Mouse (Mus musculus): ENCODE data around the gene Cdh23. TPM values are rescaled to one million over a fixed set of nuclear protein-coding genes. Genes with fewer than 3 reads are reported as not detected.
A peak's percentile ranks its signal among the peaks of the same experiment; 100 is the strongest.

The Cdh23 gene
- polyA plus RNA-seq, 1 experiment from 2014 or later, result 0.25 TPM

DNA sequence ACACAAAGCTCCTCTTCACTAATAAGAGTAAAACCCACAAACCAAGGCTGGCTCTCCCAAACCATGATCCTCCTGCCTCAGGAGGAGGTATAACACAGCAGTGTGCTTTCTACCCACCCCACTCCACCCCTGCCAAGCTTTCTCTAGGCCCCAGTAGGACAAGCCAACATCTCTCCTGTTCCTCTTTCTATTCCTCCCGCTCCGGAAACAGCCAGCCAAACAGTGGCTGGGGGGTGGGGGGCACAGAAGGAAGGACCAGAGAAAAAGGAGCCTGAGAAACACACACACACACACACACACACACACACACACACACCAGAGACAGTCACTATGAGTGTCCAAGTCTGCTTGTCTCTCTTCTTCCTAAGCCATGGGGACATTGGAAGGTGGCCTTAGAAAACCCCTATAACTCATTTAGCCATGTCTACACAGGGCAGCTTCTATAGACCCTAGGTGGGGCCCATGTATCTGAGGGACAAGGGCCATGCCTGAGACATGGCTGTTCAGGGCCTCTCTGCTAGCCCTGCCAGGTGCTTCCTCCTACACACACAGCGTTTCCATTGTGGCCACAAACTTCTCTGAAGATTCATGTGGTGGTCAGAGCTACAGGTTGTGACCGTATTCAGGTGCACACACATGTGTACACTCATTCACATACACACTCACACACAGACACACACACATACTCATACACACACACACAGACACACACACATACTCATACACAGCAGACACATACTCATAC, 43.5 kb upstream of the Cdh23 start:
- ATAC-seq (replicated peaks; ENCODE audit: low FRiP score, low read depth) (no peak), DNase-seq (ENCODE audit: low spot score) (no peak)
- Histone ChIP-seq H3K36me3 (ENCODE audit: insufficient read depth, low read length) (0 out of 2 replicates have a peak, but pooled peaks cover 2% of the 10 kb centered on the region), H3K27me3 (ENCODE audit: insufficient read depth, low read length) (no peaks in the 10 kb centered on the region), H3K4me3 (replicated peaks; ENCODE audit: low read depth, low read length) (no peak overlapping the region), H3K4me1 (replicated peaks; ENCODE audit: insufficient read depth, low read length) (no peaks in the 10 kb centered on the region), H3K9ac (ENCODE audit: low read depth, low read length) (no peak overlapping the region), H3K27ac (no peak overlapping the region), H3K4me2 (ENCODE audit: low read length) (no peak overlapping the region), H3K9me3 (replicated peaks; ENCODE audit: low read length) (no peaks in the 10 kb centered on the region)
- 89% methylated on average over 4 of the region's 4 CpGs for WGBS
- TF ChIP-seq CTCF (IDR thresholded peaks at IDR 0.05; ENCODE audit: low read depth), result no peak

DNA sequence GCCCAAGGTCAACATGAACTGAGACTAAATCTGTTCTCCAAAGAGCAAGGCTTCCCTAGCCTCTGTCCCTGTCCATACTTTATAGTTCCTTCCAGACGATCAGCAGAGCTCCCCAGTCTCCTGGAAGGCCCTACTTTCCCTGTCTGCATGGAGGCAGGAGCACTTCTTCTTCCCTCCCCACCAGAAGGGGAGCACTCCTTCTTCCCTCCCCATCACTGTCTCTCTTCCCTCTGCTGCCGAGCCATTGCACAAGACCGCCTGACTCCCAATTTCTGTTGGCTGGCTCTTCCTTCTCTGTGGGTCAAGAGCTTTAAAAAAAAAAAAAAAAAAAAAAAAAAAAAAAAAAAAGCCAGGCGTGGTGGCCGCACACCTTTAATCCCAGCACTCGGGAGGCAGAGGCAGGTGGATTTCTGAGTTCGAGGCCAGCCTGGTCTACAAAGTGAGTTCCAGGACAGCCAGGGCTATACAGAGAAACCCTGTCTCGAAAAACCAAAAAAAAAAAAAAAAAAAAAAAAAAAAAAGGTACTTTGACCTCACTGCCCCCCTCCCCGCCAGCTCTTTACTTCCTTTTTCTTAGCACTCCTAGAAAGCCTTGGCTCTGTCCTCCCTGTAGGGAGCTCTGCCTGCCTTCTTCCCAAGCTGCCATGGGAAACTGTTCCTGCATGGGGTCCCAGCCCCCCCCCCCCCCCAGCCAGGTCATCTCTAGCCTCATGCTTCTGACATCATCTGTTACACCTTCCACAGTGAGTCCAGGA, 41.8 kb upstream of the Cdh23 start:
- Histone ChIP-seq H3K4me1 (replicated peaks; ENCODE audit: insufficient read depth, low read length) (peaks cover 4% of the 10 kb centered on the region; the same call in 1 of the 2 replicates), H3K9me3 (replicated peaks; ENCODE audit: low read length) (no peaks in the 10 kb centered on the region), H3K9ac (ENCODE audit: low read depth, low read length) (no peak overlapping the region), H3K27me3 (ENCODE audit: insufficient read depth, low read length) (no peaks in the 10 kb centered on the region), H3K36me3 (ENCODE audit: insufficient read depth, low read length) (0 out of 2 replicates have a peak, but pooled peaks cover 2% of the 10 kb centered on the region), H3K27ac (no peak overlapping the region), H3K4me2 (ENCODE audit: low read length) (no peak overlapping the region), H3K4me3 (replicated peaks; ENCODE audit: low read depth, low read length) (no peak overlapping the region)
- TF ChIP-seq CTCF (IDR thresholded peaks at IDR 0.05; ENCODE audit: low read depth), result no peak
- DNase-seq (ENCODE audit: low spot score), result peak; percentile 10
- no peak for ATAC-seq (replicated peaks; ENCODE audit: low FRiP score, low read depth)
- 74% methylated on average over 8 of the region's 9 CpGs for WGBS

DNA sequence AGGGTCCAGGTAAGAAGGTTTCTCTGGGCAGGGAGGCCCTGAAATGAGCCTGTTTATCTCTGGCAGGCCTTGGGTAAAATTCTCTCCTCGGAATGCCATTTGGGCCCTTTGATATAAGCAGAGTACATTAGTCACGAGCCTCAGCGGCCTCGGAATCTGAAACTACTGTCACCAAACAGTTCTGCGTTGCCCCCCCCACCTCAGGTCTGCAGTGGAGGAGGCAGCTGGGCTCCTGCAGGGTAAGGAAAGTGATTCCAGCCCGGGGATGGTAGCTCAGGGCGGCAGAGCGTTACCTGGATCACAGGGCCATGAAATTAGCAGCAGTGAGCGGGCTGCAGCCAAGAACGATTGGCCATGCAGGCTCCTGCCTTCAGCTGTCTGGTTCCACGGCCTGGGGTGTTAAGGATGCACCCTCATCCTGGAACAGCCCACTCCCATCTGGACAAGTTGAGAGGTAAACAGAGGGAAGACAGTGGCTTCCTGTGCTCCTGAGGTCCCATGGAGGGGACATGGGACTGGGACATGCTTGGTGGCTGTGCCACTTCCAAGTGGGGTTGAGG, 41.0 kb upstream of the Cdh23 start:
- TF ChIP-seq CTCF (IDR thresholded peaks at IDR 0.05; ENCODE audit: low read depth), result no peak
- H3K4me3 ChIP-seq (replicated peaks; ENCODE audit: low read depth, low read length), result no peak overlapping the region
- peaks cover 4% of the 10 kb centered on the region; the same call in 1 of the 2 replicates for H3K4me1 ChIP-seq (replicated peaks; ENCODE audit: insufficient read depth, low read length)
- H3K27me3 ChIP-seq (ENCODE audit: insufficient read depth, low read length), result no peaks in the 10 kb centered on the region
- peak; percentile 40; the same call in 1 of the 2 replicates for ATAC-seq (replicated peaks; ENCODE audit: low FRiP score, low read depth)
- H3K36me3 ChIP-seq (ENCODE audit: insufficient read depth, low read length), result 0 out of 2 replicates have a peak, but pooled peaks cover 2% of the 10 kb centered on the region
- H3K9me3 ChIP-seq (replicated peaks; ENCODE audit: low read length), result no peaks in the 10 kb centered on the region
- H3K9ac ChIP-seq (ENCODE audit: low read depth, low read length), result no peak overlapping the region
- 38% methylated on average over 11 of the region's 11 CpGs for WGBS
- no peak overlapping the region for H3K27ac ChIP-seq
- DNase-seq (ENCODE audit: low spot score), result peak; percentile 66
- no peak overlapping the region for H3K4me2 ChIP-seq (ENCODE audit: low read length)

DNA sequence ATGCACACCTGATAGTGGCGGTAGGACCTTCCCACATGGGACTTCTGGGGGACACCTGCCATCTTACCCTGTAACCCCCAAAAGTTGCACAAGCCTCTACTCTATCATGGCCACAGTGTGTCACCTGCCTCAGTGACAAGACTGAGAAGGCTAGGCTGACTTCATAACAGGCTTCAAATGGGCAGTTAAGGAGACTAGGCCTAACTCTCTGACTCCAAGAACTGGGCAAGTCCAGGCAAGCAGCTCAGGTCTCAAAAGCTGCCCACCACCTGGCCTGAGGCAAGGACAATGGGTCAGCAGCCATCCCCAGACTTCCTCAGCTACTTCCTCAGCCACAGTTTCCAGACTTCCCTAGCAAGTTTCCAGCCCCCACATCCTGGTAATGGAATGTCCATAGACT, 39.4 kb upstream of the Cdh23 start:
- 100% methylated on average over 1 of the region's 1 CpGs for WGBS
- no peak for TF ChIP-seq CTCF (IDR thresholded peaks at IDR 0.05; ENCODE audit: low read depth)
- H3K4me2 ChIP-seq (ENCODE audit: low read length), result no peak overlapping the region
- no peak overlapping the region for H3K4me3 ChIP-seq (replicated peaks; ENCODE audit: low read depth, low read length)
- H3K4me1 ChIP-seq (replicated peaks; ENCODE audit: insufficient read depth, low read length), result peaks cover 4% of the 10 kb centered on the region; the same call in 1 of the 2 replicates
- H3K9ac ChIP-seq (ENCODE audit: low read depth, low read length), result no peak overlapping the region
- DNase-seq (ENCODE audit: low spot score), result no peak
- H3K36me3 ChIP-seq (ENCODE audit: insufficient read depth, low read length), result no peaks in the 10 kb centered on the region
- ATAC-seq (replicated peaks; ENCODE audit: low FRiP score, low read depth), result no peak
- no peaks in the 10 kb centered on the region for H3K27me3 ChIP-seq (ENCODE audit: insufficient read depth, low read length)
- H3K9me3 ChIP-seq (replicated peaks; ENCODE audit: low read length), result no peaks in the 10 kb centered on the region
- H3K27ac ChIP-seq, result no peak overlapping the region

DNA sequence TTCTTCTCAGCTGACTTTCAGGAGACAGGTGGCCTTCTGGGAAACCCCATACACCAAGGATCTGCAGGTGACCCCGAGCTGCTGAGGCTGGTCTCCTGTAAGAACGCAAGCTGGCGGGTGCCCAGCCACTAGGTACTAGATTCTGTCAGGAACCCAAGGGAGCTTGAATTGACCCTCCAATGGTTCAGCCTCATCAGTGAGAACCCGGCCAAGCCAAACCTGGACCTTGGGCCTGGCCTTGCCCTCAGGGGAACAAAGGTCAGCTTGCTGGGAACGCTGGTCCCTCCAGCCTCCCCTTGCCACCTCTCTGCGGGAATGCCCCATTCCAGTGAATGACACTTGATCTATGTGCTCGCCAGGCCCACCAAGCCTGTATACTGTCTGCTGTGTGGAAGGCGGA, 37.2 kb upstream of the Cdh23 start:
- WGBS, result 69% methylated on average over 8 of the region's 8 CpGs
- TF ChIP-seq CTCF (IDR thresholded peaks at IDR 0.05; ENCODE audit: low read depth), result no peak

DNA sequence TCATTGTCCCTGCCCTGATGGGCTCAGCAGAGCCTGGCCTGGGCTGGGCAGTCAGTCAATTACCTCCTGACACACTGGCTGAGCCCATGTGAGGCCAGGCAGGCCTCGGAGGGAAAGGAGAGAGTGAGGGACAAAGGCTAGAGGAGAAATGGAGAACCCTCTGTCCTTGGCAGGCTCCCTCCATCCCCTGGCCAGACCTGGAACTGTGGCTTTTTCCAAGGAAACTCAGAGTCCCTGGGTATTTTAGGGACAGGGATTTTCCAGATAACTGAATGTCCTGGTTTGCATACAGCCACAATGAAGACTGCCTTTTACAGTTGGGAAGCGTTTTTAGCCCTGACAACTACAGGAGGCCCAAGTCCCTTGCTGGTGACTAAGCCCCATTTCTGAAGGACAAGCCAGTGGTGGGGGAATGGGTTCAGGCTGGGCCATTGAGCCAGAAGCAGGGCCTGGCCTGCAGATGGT, 36.1 kb upstream of the Cdh23 start:
- no peak for TF ChIP-seq CTCF (IDR thresholded peaks at IDR 0.05; ENCODE audit: low read depth)
- no peaks in the 10 kb centered on the region for H3K36me3 ChIP-seq (ENCODE audit: insufficient read depth, low read length)
- ATAC-seq (replicated peaks; ENCODE audit: low FRiP score, low read depth) (no peak), DNase-seq (ENCODE audit: low spot score) (no peak)
- H3K4me3 ChIP-seq (replicated peaks; ENCODE audit: low read depth, low read length), result no peak overlapping the region
- no peak overlapping the region for H3K4me2 ChIP-seq (ENCODE audit: low read length)
- H3K9ac ChIP-seq (ENCODE audit: low read depth, low read length), result no peak overlapping the region
- no peaks in the 10 kb centered on the region for H3K9me3 ChIP-seq (replicated peaks; ENCODE audit: low read length)
- H3K27me3 ChIP-seq (ENCODE audit: insufficient read depth, low read length), result no peaks in the 10 kb centered on the region
- no peak overlapping the region for H3K27ac ChIP-seq
- WGBS, result 54% methylated on average over 2 of the region's 2 CpGs
- peaks cover 4% of the 10 kb centered on the region; the same call in 1 of the 2 replicates for H3K4me1 ChIP-seq (replicated peaks; ENCODE audit: insufficient read depth, low read length)

More for the DNA sequence above, 37.2 kb upstream of the Cdh23 start:
- Histone ChIP-seq H3K27me3 (ENCODE audit: insufficient read depth, low read length) (no peaks in the 10 kb centered on the region), H3K4me3 (replicated peaks; ENCODE audit: low read depth, low read length) (no peak overlapping the region), H3K4me1 (replicated peaks; ENCODE audit: insufficient read depth, low read length) (peaks cover 4% of the 10 kb centered on the region; the same call in 1 of the 2 replicates), H3K36me3 (ENCODE audit: insufficient read depth, low read length) (no peaks in the 10 kb centered on the region), H3K4me2 (ENCODE audit: low read length) (no peak overlapping the region), H3K9ac (ENCODE audit: low read depth, low read length) (no peak overlapping the region), H3K9me3 (replicated peaks; ENCODE audit: low read length) (no peaks in the 10 kb centered on the region), H3K27ac (no peak overlapping the region)
- ATAC-seq (replicated peaks; ENCODE audit: low FRiP score, low read depth) (no peak), DNase-seq (ENCODE audit: low spot score) (no peak)

All from kidney, postnatal 0 days (tissue).